Mouse (Mus musculus) hindbrain, embryonic 14.5 days (tissue): ENCODE measurements at regions not wholly inside any gene's neighbourhood (a gene's known extent, or its start where the extent isn't known, plus 50 kb on each side); places are given as distances from the start of the nearest gene placed in this dataset.

Experiments used
- ATAC-seq: fragments of 200-750 bp; cut with Nextera tagmentation; 2 replicates; pipeline ENCODE4 v1.8.0; 2017; ENCODE audit warnings: moderate number of reproducible peaks, mild to moderate bottlenecking, moderate TSS enrichment, moderate library complexity; ENCODE audit not compliant: low FRiP score
- DNase-seq: peaks from one replicate; pipeline ENCODE4 v3.0.0-alpha.2; 2015; ENCODE audit warnings: low spot score
- H3K27ac ChIP-seq: fragments of 300-500 bp; sonication (generic); 2 replicates; pipeline ENCODE4 v1.5.1; 2014; ENCODE audit warnings: mild to moderate bottlenecking, moderate library complexity
- H3K27me3 ChIP-seq: fragments of 300-500 bp; sonication (generic); 2 replicates; pipeline ENCODE4 v1.6.1; 2014; ENCODE audit warnings: mild to moderate bottlenecking, low read length, mixed read lengths; ENCODE audit not compliant: control insufficient read depth, insufficient read depth
- H3K36me3 ChIP-seq: fragments of 300-500 bp; sonication (generic); replicated peaks from 2 replicates; pipeline ENCODE4 v1.6.1; 2014; ENCODE audit not compliant: control insufficient read depth, insufficient read depth
- H3K4me1 ChIP-seq: fragments of 300-500 bp; sonication (generic); replicated peaks from 2 replicates; pipeline ENCODE4 v1.6.1; 2014; ENCODE audit warnings: antibody characterized with exemption, low read length, mixed read lengths; ENCODE audit not compliant: control insufficient read depth, insufficient read depth
- H3K4me2 ChIP-seq: fragments of 300-500 bp; sonication (generic); replicated peaks from 2 replicates; pipeline ENCODE4 v1.6.1; 2014; ENCODE audit warnings: mild to moderate bottlenecking, moderate library complexity
- H3K4me3 ChIP-seq: fragments of 300-500 bp; sonication (generic); replicated peaks from 2 replicates; pipeline ENCODE4 v1.5.1; 2014; ENCODE audit warnings: mild to moderate bottlenecking, low read length
- H3K9ac ChIP-seq: fragments of 300-500 bp; sonication (generic); 2 replicates; pipeline ENCODE4 v1.6.1; 2014
- H3K9me3 ChIP-seq: fragments of 300-500 bp; sonication (generic); 2 replicates; pipeline ENCODE4 v1.6.1; 2016; ENCODE audit warnings: low read length; ENCODE audit not compliant: control insufficient read depth
- WGBS: fragments of 180-500 bp; shearing (Covaris S2); extraction: QIAGEN DNeasy Blood & Tissue Kit; methylation state at CpG from one replicate; pipeline ENCODE4 v1.1.7; 2014; 5-methylcytosine and 5-hydroxymethylcytosine counted together

DNA sequence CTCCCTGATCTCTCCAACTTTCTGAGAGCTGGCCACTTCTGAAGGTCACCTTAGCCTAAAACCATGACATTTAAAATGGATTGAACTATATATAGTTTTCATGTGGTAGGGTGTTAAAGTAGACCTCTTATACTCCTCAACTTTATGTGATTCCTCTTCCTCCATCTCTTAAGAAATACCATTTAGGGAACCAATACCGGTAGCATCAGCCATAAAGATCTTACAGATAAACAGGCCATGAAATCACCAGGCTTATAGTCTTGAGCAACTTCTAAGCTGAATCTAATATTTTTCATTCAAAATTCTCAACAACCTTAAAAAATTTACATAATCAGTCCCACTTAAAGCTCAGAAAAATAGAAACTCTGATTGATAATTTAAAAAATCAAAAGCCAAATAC is 56.2 kb downstream of the Rpl36a-ps1 start:
- DNase-seq = no peak
- Histone ChIP-seq H3K4me1 (no peaks in the 10 kb centered on the region; the same call in 1 of the 2 replicates), H3K4me2 (no peak overlapping the region), H3K4me3 (no peak overlapping the region), H3K9me3 (no peaks in the 10 kb centered on the region), H3K27me3 (no peaks in the 10 kb centered on the region), H3K36me3 (no peaks in the 10 kb centered on the region), H3K9ac (no peak overlapping the region), H3K27ac (no peak overlapping the region)
- WGBS = 94% methylated on average over 1 of the region's 1 CpGs
- ATAC-seq = no peak

GRCm38 (mm10) chr14:98937373-98937772 is 56.7 kb downstream of the Rpl36a-ps1 start:
- H3K4me3 ChIP-seq = no peak overlapping the region
- H3K4me1 ChIP-seq = no peaks in the 10 kb centered on the region; the same call in 1 of the 2 replicates
- H3K9ac ChIP-seq = no peak overlapping the region
- no peak for ATAC-seq
- no peak overlapping the region for H3K4me2 ChIP-seq
- no peaks in the 10 kb centered on the region for H3K9me3 ChIP-seq
- no peaks in the 10 kb centered on the region for H3K27me3 ChIP-seq
- no peaks in the 10 kb centered on the region for H3K36me3 ChIP-seq
- DNase-seq = no peak
- 89% methylated on average over 2 of the region's 2 CpGs for WGBS
- H3K27ac ChIP-seq = no peak overlapping the region

DNA sequence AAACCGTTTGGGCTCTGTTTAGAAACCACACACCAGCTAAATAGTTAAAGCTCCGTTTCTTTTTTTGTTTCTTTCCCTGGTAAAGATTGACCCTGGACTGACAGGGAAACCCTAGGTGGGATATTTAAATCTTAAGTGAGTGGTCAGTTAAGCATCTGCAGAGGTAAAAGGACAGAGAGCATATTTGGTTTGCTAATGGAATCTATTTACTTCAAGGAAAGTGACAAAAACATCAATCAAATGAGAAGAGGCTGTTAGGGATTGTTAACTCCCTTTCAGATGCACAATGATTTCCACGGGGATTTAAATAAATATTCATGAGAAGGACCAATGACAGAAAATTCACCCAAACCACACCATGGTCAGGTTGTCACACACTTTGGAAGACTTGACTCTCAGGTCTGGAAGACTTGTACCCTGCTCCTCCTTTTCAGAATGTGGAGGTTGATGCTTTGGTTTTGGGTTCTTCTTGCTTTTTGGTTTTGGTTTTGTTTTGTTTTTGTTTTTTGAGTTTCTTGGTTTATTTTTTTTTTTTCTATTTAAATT is 60.7 kb downstream of the Rpl36a-ps1 start:
- no peak overlapping the region for H3K4me2 ChIP-seq
- H3K27me3 ChIP-seq = no peaks in the 10 kb centered on the region
- no peaks in the 10 kb centered on the region for H3K9me3 ChIP-seq
- no peaks in the 10 kb centered on the region; the same call in 1 of the 2 replicates for H3K4me1 ChIP-seq
- DNase-seq (no peak), ATAC-seq (no peak)
- no peak overlapping the region for H3K9ac ChIP-seq
- WGBS = 7% methylated on average over 3 of the region's 3 CpGs
- H3K36me3 ChIP-seq = no peaks in the 10 kb centered on the region
- no peak overlapping the region for H3K4me3 ChIP-seq
- no peak overlapping the region for H3K27ac ChIP-seq

DNA sequence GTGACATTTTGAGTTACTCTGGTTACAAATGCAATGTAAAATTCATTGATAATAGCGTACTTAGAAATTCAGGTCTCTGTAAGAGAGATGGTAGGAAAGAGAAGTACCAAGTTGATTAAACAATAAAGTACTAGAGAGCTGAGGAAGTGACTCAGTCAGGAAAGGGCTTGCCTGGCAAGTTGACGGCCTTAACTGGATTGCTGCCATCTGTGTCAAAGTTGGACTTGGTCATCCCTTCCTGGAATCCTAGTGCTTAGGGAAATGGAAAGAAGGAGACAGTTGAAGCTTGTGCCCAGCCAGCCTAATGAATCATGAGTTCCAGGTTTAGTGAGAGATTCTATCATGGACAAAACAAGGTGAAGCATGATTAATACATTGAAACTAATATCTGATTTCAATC is 64.8 kb downstream of the Rpl36a-ps1 start:
- H3K4me3 ChIP-seq = no peak overlapping the region
- H3K9ac ChIP-seq = no peak overlapping the region
- no peaks in the 10 kb centered on the region for H3K9me3 ChIP-seq
- DNase-seq = no peak
- no peak for ATAC-seq
- WGBS = 88% methylated on average over 2 of the region's 2 CpGs
- H3K4me2 ChIP-seq = no peak overlapping the region
- no peaks in the 10 kb centered on the region; the same call in 1 of the 2 replicates for H3K4me1 ChIP-seq
- no peaks in the 10 kb centered on the region for H3K36me3 ChIP-seq
- H3K27me3 ChIP-seq = no peaks in the 10 kb centered on the region
- no peak overlapping the region for H3K27ac ChIP-seq

DNA sequence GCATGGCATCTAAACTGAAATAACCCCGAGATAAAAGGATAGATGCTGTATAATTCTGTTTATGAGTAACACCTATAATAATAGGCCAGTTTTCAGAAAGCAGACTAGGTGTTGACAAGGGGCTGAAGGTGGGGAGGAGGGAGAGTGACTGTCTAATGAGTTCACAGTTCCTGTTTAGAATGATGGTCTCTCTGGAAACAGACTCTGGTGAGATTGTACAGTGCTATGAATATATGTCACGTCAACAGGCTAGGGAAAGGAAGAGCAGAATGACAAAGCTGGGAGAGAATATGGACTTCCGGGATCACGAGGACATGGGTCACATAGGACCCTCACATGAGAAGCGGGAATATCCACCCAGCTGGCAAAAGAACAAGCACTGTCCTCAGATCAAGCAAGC is 85.9 kb downstream of the Rpl36a-ps1 start:
- Histone ChIP-seq H3K36me3 (no peaks in the 10 kb centered on the region), H3K9ac (no peak overlapping the region), H3K4me3 (no peak overlapping the region), H3K27ac (no peak overlapping the region), H3K9me3 (no peaks in the 10 kb centered on the region), H3K4me2 (no peak overlapping the region), H3K4me1 (no peaks in the 10 kb centered on the region), H3K27me3 (no peaks in the 10 kb centered on the region)
- 90% methylated on average over 5 of the region's 5 CpGs for WGBS
- DNase-seq (no peak), ATAC-seq (no peak)

DNA sequence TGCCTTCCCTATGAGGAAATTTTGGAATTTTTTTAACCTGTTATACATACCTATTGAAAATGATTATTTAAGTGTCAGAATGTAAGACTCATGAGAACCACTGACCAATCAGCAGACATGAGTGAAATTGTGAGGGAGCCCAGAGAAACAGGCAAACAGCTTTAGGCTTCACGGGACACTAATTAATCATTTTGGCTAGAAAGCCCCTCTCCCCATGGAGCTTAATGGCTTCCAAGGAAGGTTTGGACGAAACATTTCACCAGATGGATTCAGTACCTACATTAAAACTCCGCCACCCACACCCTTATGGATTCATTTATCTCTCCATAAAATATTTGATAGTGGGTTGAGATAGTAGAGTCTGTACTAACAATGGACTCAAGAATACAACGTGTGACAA is 95.2 kb downstream of the Rpl36a-ps1 start:
- H3K4me3 ChIP-seq = no peak overlapping the region
- DNase-seq (no peak), ATAC-seq (no peak)
- H3K4me2 ChIP-seq = no peak overlapping the region
- H3K36me3 ChIP-seq = no peaks in the 10 kb centered on the region
- no peaks in the 10 kb centered on the region for H3K4me1 ChIP-seq
- H3K9me3 ChIP-seq = no peaks in the 10 kb centered on the region
- H3K9ac ChIP-seq = no peak overlapping the region
- WGBS = 66% methylated on average over 4 of the region's 4 CpGs
- no peak overlapping the region for H3K27ac ChIP-seq
- H3K27me3 ChIP-seq = no peaks in the 10 kb centered on the region

DNA sequence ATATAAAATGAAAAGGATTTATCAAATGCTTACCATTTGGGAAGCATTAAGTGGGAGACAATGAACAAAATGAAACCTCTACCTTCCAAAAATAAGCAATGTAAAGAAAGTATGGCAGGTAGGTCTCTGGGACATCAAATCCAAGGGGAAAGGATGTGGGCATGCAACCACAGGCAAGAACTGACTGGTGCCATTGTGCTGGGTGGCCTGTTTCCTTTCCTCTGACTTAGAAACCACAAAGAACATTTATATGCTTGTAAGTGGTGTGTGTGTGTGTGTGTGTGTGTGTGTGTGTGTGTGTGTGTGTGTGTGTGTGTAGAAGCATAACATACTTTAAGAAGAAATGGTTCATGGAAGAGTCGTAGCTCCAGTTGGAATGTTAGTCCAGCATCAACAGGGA is 96.7 kb downstream of the Rpl36a-ps1 start:
- H3K27ac ChIP-seq = no peak overlapping the region
- H3K9ac ChIP-seq = no peak overlapping the region
- no peaks in the 10 kb centered on the region for H3K9me3 ChIP-seq
- no peaks in the 10 kb centered on the region for H3K27me3 ChIP-seq
- DNase-seq = no peak
- H3K4me1 ChIP-seq = no peaks in the 10 kb centered on the region
- WGBS = 91% methylated on average over 1 of the region's 1 CpGs
- no peaks in the 10 kb centered on the region for H3K36me3 ChIP-seq
- no peak for ATAC-seq
- H3K4me3 ChIP-seq = no peak overlapping the region
- no peak overlapping the region for H3K4me2 ChIP-seq

DNA sequence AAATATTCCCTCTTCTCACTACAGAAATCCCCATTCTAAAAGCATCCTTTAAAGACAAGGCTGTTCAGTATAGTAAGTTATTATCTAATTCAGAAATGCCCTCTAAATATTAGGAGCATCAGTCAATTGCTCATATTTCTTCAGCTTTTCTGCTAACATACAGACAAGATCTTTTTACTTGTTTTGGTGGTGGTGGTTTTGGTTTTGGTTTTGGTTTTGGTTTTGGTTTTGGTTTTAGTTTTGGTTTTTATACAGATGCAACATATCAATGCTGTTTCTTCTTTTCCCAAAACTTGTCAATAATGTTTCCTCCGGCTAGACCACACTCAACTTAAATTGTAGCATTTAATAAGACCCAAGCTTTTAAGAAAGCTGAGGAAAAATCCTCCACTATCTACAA is 98.2 kb downstream of the Rpl36a-ps1 start:
- Histone ChIP-seq H3K27me3 (no peaks in the 10 kb centered on the region), H3K27ac (no peak overlapping the region), H3K36me3 (no peaks in the 10 kb centered on the region), H3K9me3 (no peaks in the 10 kb centered on the region), H3K9ac (no peak overlapping the region), H3K4me1 (no peaks in the 10 kb centered on the region), H3K4me3 (no peak overlapping the region), H3K4me2 (no peak overlapping the region)
- WGBS = 100% methylated on average over 1 of the region's 1 CpGs
- DNase-seq (no peak), ATAC-seq (no peak)

DNA sequence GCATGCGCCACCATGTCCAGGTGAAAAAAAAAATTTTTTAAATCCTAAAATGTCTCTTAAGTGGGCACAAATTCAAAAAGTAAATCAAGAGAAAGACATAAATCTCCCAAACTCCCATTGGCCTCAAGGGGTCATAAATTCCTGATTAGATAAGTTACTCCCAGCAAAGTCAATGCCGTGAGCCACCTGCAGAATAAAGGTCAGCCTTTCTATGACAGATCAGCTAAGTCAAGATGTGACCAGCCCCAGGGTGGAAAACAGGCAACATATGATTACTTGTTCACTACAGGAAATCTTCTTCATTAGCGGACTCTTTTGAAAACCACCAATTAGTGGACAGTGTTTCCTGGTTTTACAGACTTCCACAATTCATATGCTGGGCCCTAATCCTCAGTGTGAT is 101.4 kb downstream of the Rpl36a-ps1 start:
- Histone ChIP-seq H3K9me3 (no peaks in the 10 kb centered on the region), H3K27me3 (no peaks in the 10 kb centered on the region), H3K27ac (no peak overlapping the region), H3K9ac (no peak overlapping the region), H3K36me3 (no peaks in the 10 kb centered on the region), H3K4me1 (no peaks in the 10 kb centered on the region), H3K4me2 (no peak overlapping the region), H3K4me3 (no peak overlapping the region)
- ATAC-seq = no peak
- DNase-seq = no peak
- WGBS = 90% methylated on average over 3 of the region's 3 CpGs

DNA sequence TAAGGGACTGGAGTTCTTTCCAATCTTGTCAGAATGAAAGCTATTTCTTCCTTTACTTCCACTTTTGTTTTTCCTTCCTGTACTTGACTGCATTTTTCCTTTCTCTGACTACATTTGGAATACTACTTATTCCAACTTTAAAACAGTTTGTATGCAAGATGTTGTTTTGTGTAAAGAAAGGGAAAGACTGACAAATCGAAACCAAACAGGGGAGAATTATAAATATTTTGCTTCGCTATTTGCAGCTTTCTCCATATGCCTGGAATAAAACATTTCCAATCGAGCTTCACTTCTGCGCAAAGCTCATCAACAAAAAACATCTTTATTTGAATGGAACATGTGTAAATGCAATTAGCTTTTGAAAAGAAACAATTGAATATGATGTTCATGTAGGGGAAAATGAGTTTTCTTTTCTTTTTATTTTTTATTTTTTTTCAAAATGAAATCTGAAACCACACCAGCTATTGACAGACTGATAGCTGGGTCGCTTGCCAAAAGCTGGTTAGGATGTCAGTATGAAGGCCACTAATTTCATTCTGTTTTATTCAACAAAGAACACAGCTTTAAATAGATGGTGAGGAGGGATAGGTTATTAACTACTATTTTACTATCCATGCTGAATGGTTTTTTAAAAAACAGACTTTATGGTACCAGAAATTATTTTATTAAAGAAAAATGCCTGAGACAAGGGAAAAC is 102.7 kb downstream of the Rpl36a-ps1 start:
- H3K9me3 ChIP-seq = no peaks in the 10 kb centered on the region
- H3K4me2 ChIP-seq = no peak overlapping the region
- DNase-seq = no peak
- no peaks in the 10 kb centered on the region for H3K27me3 ChIP-seq
- H3K4me1 ChIP-seq = no peaks in the 10 kb centered on the region
- H3K27ac ChIP-seq = no peak overlapping the region
- H3K4me3 ChIP-seq = no peak overlapping the region
- 76% methylated on average over 5 of the region's 5 CpGs for WGBS
- no peaks in the 10 kb centered on the region for H3K36me3 ChIP-seq
- ATAC-seq = no peak
- no peak overlapping the region for H3K9ac ChIP-seq
